Mouse (Mus musculus): ENCODE measurements around the gene 4931440F15Rik. TPM values are rescaled to one million over a fixed set of nuclear protein-coding genes. Genes with fewer than 3 reads are reported as not detected.

Gene 4931440F15Rik
- polyA plus RNA-seq, 1 experiment from 2014 or later, result 0.04 TPM

DNA sequence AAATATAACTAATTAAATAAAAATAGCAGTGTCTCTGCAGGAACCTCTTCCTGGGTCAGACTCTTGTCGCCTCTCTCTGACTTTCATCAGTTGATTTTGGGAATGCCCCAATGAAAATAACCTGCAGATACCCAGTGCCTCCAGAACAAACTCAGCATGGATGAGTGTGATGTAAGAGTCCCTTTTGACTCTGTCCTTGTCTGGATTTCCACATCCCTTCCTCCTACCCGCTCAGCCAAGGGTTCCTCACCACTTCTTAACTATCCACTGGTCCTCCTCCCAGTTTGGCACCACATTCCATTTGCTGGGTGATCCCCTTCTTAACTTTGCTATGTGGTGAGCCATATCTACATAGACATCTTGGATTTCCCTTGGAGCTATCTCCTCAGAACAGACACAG, 34.7 kb downstream of the 4931440F15Rik start:
- H3K9ac ChIP-seq (ENCODE audit: low read depth, low read length), result no peak overlapping the region
- no peak for TF ChIP-seq CTCF (IDR thresholded peaks at IDR 0.05; ENCODE audit: low read depth)
- no peak for ATAC-seq (replicated peaks; ENCODE audit: low FRiP score, low read depth)
- H3K4me3 ChIP-seq (replicated peaks; ENCODE audit: low read depth, low read length), result no peak overlapping the region
- H3K27ac ChIP-seq, result no peak overlapping the region
- no peak overlapping the region for H3K4me2 ChIP-seq (ENCODE audit: low read length)
- no peaks in the 10 kb centered on the region for H3K9me3 ChIP-seq (replicated peaks; ENCODE audit: low read length)
- whole genome bisulfite sequencing, result 88% methylated on average over 2 of the region's 2 CpGs
- no peaks in the 10 kb centered on the region for H3K27me3 ChIP-seq (ENCODE audit: insufficient read depth, low read length)
- DNase-seq (ENCODE audit: low spot score), result no peak
- no peaks in the 10 kb centered on the region for H3K36me3 ChIP-seq (ENCODE audit: insufficient read depth, low read length)
- H3K4me1 ChIP-seq (replicated peaks; ENCODE audit: insufficient read depth, low read length), result no peaks in the 10 kb centered on the region

DNA sequence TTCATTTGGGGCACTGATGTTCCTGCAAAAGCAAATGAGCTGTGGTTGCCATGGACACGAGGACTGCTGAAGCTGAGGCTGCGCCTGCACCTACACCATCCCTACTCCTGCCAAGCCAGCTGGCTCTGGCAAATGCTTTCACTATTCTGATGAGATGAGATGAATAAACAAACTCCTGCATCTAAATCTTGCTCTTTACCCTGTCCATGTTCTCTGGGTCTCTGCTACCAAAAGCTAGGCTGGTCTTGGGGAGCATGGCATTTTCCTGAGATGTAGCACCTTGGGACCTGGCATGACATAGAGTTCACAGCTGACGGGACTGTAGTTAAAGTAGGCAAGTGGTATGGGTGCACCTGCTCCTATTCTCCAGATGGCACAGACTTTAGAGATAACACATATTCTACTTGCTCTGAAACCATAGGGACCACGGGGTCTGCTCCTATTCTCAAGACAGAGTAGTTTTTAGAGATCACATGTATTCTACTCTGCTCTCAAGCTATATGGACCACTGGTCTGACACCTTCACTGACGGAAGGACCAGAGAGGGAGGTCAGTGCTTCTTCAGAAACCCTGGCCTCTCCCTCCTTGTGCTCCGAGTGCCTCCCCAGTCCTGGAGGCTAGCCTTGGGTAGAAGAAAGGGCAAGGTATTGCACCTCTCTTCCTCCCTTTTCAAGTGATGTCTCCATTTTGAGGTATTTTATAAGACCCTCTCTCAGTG, 36.4 kb downstream of the 4931440F15Rik start:
- H3K4me2 ChIP-seq (ENCODE audit: low read length), result no peak overlapping the region
- H3K9ac ChIP-seq (ENCODE audit: low read depth, low read length), result no peak overlapping the region
- H3K4me1 ChIP-seq (replicated peaks; ENCODE audit: insufficient read depth, low read length), result no peaks in the 10 kb centered on the region
- no peak for TF ChIP-seq CTCF (IDR thresholded peaks at IDR 0.05; ENCODE audit: low read depth)
- no peak overlapping the region for H3K27ac ChIP-seq
- ATAC-seq (replicated peaks; ENCODE audit: low FRiP score, low read depth) (no peak), DNase-seq (ENCODE audit: low spot score) (no peak)
- H3K9me3 ChIP-seq (replicated peaks; ENCODE audit: low read length), result no peaks in the 10 kb centered on the region
- no peaks in the 10 kb centered on the region for H3K27me3 ChIP-seq (ENCODE audit: insufficient read depth, low read length)
- no peaks in the 10 kb centered on the region for H3K36me3 ChIP-seq (ENCODE audit: insufficient read depth, low read length)
- H3K4me3 ChIP-seq (replicated peaks; ENCODE audit: low read depth, low read length), result no peak overlapping the region
- 85% methylated on average over 6 of the region's 6 CpGs for WGBS

DNA sequence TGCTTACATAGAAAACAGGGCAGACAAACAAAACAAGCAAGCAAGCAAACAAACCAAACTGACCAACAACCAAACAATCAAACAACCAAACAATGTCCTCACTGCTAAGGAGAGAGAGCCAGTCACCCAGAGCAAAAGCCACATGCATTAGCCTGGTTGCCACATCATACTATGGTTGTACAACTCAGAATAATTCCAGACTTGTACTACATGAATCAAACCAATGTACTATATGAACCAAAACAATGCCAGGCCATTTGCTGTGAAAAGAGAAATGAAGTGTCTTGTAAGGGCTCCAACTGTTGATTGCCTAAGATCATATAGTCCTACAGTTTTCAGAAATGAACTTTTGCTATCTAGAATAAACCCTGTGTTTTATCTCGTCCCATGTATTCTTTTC, 37.0 kb downstream of the 4931440F15Rik start:
- H3K4me2 ChIP-seq (ENCODE audit: low read length), result no peak overlapping the region
- no peaks in the 10 kb centered on the region for H3K36me3 ChIP-seq (ENCODE audit: insufficient read depth, low read length)
- no peaks in the 10 kb centered on the region for H3K4me1 ChIP-seq (replicated peaks; ENCODE audit: insufficient read depth, low read length)
- no peak overlapping the region for H3K9ac ChIP-seq (ENCODE audit: low read depth, low read length)
- ATAC-seq (replicated peaks; ENCODE audit: low FRiP score, low read depth) (no peak), DNase-seq (ENCODE audit: low spot score) (no peak)
- H3K27ac ChIP-seq, result no peak overlapping the region
- no peaks in the 10 kb centered on the region for H3K9me3 ChIP-seq (replicated peaks; ENCODE audit: low read length)
- no peak overlapping the region for H3K4me3 ChIP-seq (replicated peaks; ENCODE audit: low read depth, low read length)
- 61% methylated on average over 1 of the region's 1 CpGs for WGBS
- H3K27me3 ChIP-seq (ENCODE audit: insufficient read depth, low read length), result no peaks in the 10 kb centered on the region
- TF ChIP-seq CTCF (IDR thresholded peaks at IDR 0.05; ENCODE audit: low read depth), result no peak

DNA sequence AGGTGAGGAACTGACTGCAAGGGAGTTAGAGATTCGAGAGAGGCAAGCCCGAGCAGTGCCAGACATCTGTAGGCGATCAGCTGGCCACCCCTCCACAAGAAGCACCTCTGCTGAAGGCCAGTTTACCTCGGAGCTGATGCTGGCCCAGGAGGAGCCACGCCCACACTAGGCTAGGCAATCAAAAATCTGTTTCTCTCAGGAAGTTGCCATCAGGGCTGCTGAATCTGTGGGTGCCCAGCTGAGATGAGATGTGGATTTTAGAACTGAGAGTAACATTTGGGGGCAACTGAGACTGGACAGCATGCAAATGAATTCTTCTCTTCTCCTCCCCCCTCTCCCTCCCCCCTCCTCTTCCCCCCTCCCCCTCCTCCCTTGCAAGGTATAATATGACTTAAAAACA, 38.0 kb downstream of the 4931440F15Rik start:
- H3K27me3 ChIP-seq (ENCODE audit: insufficient read depth, low read length), result no peaks in the 10 kb centered on the region
- no peak overlapping the region for H3K9ac ChIP-seq (ENCODE audit: low read depth, low read length)
- H3K36me3 ChIP-seq (ENCODE audit: insufficient read depth, low read length), result no peaks in the 10 kb centered on the region
- no peak overlapping the region for H3K4me2 ChIP-seq (ENCODE audit: low read length)
- H3K27ac ChIP-seq, result no peak overlapping the region
- WGBS, result 10% methylated on average over 5 of the region's 5 CpGs
- H3K4me1 ChIP-seq (replicated peaks; ENCODE audit: insufficient read depth, low read length), result no peaks in the 10 kb centered on the region
- H3K9me3 ChIP-seq (replicated peaks; ENCODE audit: low read length), result no peaks in the 10 kb centered on the region
- no peak overlapping the region for H3K4me3 ChIP-seq (replicated peaks; ENCODE audit: low read depth, low read length)
- DNase-seq (ENCODE audit: low spot score) (no peak), ATAC-seq (replicated peaks; ENCODE audit: low FRiP score, low read depth) (no peak)
- TF ChIP-seq CTCF (IDR thresholded peaks at IDR 0.05; ENCODE audit: low read depth), result no peak

DNA sequence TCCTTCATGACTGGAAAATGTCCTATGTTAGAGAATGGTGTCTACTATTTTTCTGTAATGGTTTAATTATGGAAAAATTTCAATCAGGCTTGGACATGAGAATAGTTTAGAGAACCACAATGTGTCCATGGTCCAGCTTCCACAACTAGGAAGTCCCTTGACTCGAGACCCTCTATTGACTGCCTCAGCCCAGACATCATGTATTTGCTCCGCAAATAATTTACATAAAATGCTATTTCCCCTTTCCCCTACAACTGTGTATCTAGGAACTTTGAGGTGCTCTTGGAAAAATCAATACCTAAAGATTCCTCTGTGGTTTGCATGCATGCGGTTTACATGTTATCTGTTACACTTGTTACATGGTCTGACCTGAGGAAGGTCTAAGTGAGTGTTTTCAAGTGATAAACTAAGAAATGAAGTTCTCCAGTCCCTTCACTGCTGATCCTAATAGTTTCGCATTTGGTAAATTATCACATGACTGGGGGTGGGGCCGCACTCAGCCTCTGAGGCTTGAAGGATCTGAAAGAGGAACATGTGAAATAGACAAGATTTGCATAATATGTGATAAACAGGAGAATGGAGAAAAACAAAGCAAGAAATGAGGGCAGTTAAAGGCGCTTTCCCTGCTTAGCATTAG, 38.8 kb downstream of the 4931440F15Rik start:
- no peaks in the 10 kb centered on the region for H3K27me3 ChIP-seq (ENCODE audit: insufficient read depth, low read length)
- no peak overlapping the region for H3K4me3 ChIP-seq (replicated peaks; ENCODE audit: low read depth, low read length)
- H3K4me2 ChIP-seq (ENCODE audit: low read length), result no peak overlapping the region
- no peak for TF ChIP-seq CTCF (IDR thresholded peaks at IDR 0.05; ENCODE audit: low read depth)
- DNase-seq (ENCODE audit: low spot score) (no peak), ATAC-seq (replicated peaks; ENCODE audit: low FRiP score, low read depth) (no peak)
- 85% methylated on average over 6 of the region's 6 CpGs for WGBS
- no peak overlapping the region for H3K9ac ChIP-seq (ENCODE audit: low read depth, low read length)
- no peaks in the 10 kb centered on the region for H3K36me3 ChIP-seq (ENCODE audit: insufficient read depth, low read length)
- H3K9me3 ChIP-seq (replicated peaks; ENCODE audit: low read length), result no peaks in the 10 kb centered on the region
- no peak overlapping the region for H3K27ac ChIP-seq
- H3K4me1 ChIP-seq (replicated peaks; ENCODE audit: insufficient read depth, low read length), result no peaks in the 10 kb centered on the region

DNA sequence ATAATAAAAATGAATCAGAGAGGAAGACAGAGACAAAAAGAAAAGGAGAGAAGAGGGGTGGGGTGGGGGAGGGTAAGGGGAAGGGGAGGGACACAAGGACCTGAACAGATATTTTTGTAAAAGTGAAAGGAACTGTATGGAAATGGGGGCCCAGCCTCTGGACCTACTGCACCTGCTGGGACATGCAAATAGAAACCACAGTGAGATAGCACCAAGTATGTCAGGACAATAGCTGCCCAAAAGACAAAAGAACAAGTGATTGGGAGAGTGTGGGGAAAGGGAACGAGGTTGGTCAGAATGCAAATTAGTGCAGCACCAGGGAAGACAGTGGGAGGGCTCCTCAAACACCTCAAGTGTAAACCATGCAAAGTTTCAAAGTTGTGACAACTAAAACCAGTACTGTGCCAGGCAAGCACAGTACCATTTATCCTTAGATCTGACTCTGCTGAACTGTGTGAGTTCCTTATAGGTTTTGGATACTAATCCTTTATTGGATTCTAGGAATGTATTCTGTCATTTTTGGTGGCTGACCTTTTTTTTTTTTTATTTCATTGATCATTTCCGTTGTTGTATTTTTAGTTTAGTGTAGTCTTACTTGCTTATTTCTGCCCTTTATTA, 46.0 kb downstream of the 4931440F15Rik start:
- H3K4me3 ChIP-seq (replicated peaks; ENCODE audit: low read depth, low read length), result no peak overlapping the region
- H3K27me3 ChIP-seq (ENCODE audit: insufficient read depth, low read length), result no peaks in the 10 kb centered on the region
- DNase-seq (ENCODE audit: low spot score), result no peak
- H3K4me1 ChIP-seq (replicated peaks; ENCODE audit: insufficient read depth, low read length), result no peaks in the 10 kb centered on the region
- no peak overlapping the region for H3K27ac ChIP-seq
- WGBS, result 73% methylated on average over 2 of the region's 2 CpGs
- no peaks in the 10 kb centered on the region for H3K36me3 ChIP-seq (ENCODE audit: insufficient read depth, low read length)
- H3K4me2 ChIP-seq (ENCODE audit: low read length), result no peak overlapping the region
- no peak for TF ChIP-seq CTCF (IDR thresholded peaks at IDR 0.05; ENCODE audit: low read depth)
- no peak for ATAC-seq (replicated peaks; ENCODE audit: low FRiP score, low read depth)
- no peak overlapping the region for H3K9ac ChIP-seq (ENCODE audit: low read depth, low read length)
- H3K9me3 ChIP-seq (replicated peaks; ENCODE audit: low read length), result no peaks in the 10 kb centered on the region

Data from kidney, postnatal 0 days (tissue).